Mouse (Mus musculus) hindbrain, postnatal 0 days (tissue): ENCODE data around the gene Rflna. TPM values are rescaled to one million over a fixed set of nuclear protein-coding genes. Genes with fewer than 3 reads are reported as not detected.

Source experiments
- ATAC-seq: fragments of 200-750 bp; cut with Nextera tagmentation; 2 replicates; pipeline ENCODE4 v1.8.0; 2017; ENCODE audit warnings: mild to moderate bottlenecking, moderate TSS enrichment, moderate library complexity
- DNase-seq: peaks from one replicate; pipeline ENCODE4 v3.0.0-alpha.2; 2015; ENCODE audit warnings: low spot score
- H3K27ac ChIP-seq: fragments of 300-500 bp; sonication (generic); 2 replicates; pipeline ENCODE4 v1.5.1; 2014; ENCODE audit warnings: mild to moderate bottlenecking
- H3K27me3 ChIP-seq: fragments of 300-500 bp; sonication (generic); 2 replicates; pipeline ENCODE4 v1.6.1; 2014; ENCODE audit warnings: low read length, mixed read lengths; ENCODE audit not compliant: insufficient read depth
- H3K36me3 ChIP-seq: fragments of 300-500 bp; sonication (generic); 2 replicates; pipeline ENCODE4 v1.6.1; 2014; ENCODE audit warnings: low read length, mixed read lengths; ENCODE audit not compliant: insufficient read depth
- H3K4me1 ChIP-seq: fragments of 300-500 bp; sonication (generic); 2 replicates; pipeline ENCODE4 v1.6.1; 2014; ENCODE audit warnings: antibody characterized with exemption, low read length, mixed read lengths; ENCODE audit not compliant: insufficient read depth
- H3K4me2 ChIP-seq: fragments of 300-500 bp; sonication (generic); 2 replicates; pipeline ENCODE4 v1.6.1; 2014; ENCODE audit warnings: low read depth, mild to moderate bottlenecking, low read length, moderate library complexity, mixed read lengths
- H3K4me3 ChIP-seq: fragments of 300-500 bp; sonication (generic); 2 replicates; pipeline ENCODE4 v1.5.1; 2014; ENCODE audit warnings: low read length
- H3K9ac ChIP-seq: fragments of 300-500 bp; sonication (generic); replicated peaks from 2 replicates; pipeline ENCODE4 v1.6.1; 2014; ENCODE audit warnings: mild to moderate bottlenecking, low read length, moderate library complexity, mixed read lengths
- H3K9me3 ChIP-seq: fragments of 300-500 bp; sonication (generic); 2 replicates; pipeline ENCODE4 v1.6.1; 2016; ENCODE audit warnings: low read length, mixed read lengths
- CTCF ChIP-seq: IDR thresholded peaks from 2 replicates; pipeline ENCODE4 v1.5.1; 2016; ENCODE audit warnings: antibody characterized with exemption, control low read depth, low read depth
- WGBS: fragments of 180-500 bp; shearing (Covaris S2); extraction: QIAGEN DNeasy Blood & Tissue Kit; methylation state at CpG from one replicate; pipeline ENCODE4 v1.1.7; 2014; 5-methylcytosine and 5-hydroxymethylcytosine counted together
- polyA plus RNA-seq: library from polyadenylated mRNA; unstranded; fragments of >200 nt; fragmentation: Nextera tagmentation; extraction: Ambion mirVana; gene quantifications from 2 replicates; pipeline ENCODE4 v1.2.1, GENCODE M21; 2015
- total RNA-seq: library from RNA; depleted of rRNA; stranded (reverse); fragments of >200 nt; gene quantifications from 2 replicates; pipeline ENCODE4 v1.2.3, GENCODE M21; 2014

Gene Rflna
- total and polyA plus RNA-seq, 2 experiments from 2014 or later: 7.5 to 9.8 TPM

GRCm38 (mm10) chr5:124962761-124963160 lies 40.3 kb upstream of the Rflna start:
- no peaks in the 10 kb centered on the region for H3K36me3 ChIP-seq

GRCm38 (mm10) chr5:124963806-124964672 lies 39.0 kb upstream of the Rflna start:
- Histone ChIP-seq H3K4me1 (peaks cover 39% of the 10 kb centered on the region), H3K4me2 (peak overlapping the region; percentile 41), H3K36me3 (no peaks in the 10 kb centered on the region), H3K27ac (peak overlapping the region; percentile 86), H3K4me3 (no peak overlapping the region), H3K9me3 (no peaks in the 10 kb centered on the region), H3K27me3 (no peaks in the 10 kb centered on the region), H3K9ac (no peak overlapping the region; the same call in 1 of the 2 replicates)
- ATAC-seq (peak; percentile 76), DNase-seq (peak; percentile 86)
- peak; percentile 31 for TF ChIP-seq CTCF
- WGBS: 33% methylated on average over 22 of the region's 22 CpGs

More at GRCm38 (mm10) chr5:124962761-124963160, 40.3 kb upstream of the Rflna start:
- Histone ChIP-seq H3K4me1 (peaks cover 39% of the 10 kb centered on the region), H3K9me3 (no peaks in the 10 kb centered on the region), H3K9ac (no peak overlapping the region), H3K27ac (0 out of 2 replicates have a peak overlapping the region, but pooled peaks have one; percentile 86), H3K4me3 (no peak overlapping the region), H3K4me2 (no peak overlapping the region), H3K27me3 (no peaks in the 10 kb centered on the region)
- ATAC-seq: no peak
- WGBS: 50% methylated on average over 7 of the region's 7 CpGs
- DNase-seq: no peak
- no peak for TF ChIP-seq CTCF

- H3K27ac ChIP-seq: peak overlapping the region; percentile 59
Measured at GRCm38 (mm10) chr5:124966622-124967332, 36.2 kb upstream of the Rflna start.

GRCm38 (mm10) chr5:124969790-124970189 lies 33.2 kb upstream of the Rflna start:
- no peak overlapping the region for H3K4me3 ChIP-seq
- no peak for ATAC-seq
- H3K27ac ChIP-seq: no peak overlapping the region
- 29% methylated on average over 8 of the region's 8 CpGs for WGBS
- no peaks in the 10 kb centered on the region for H3K27me3 ChIP-seq
- TF ChIP-seq CTCF: no peak
- no peaks in the 10 kb centered on the region for H3K36me3 ChIP-seq
- DNase-seq: no peak
- H3K4me2 ChIP-seq: no peak overlapping the region
- H3K9ac ChIP-seq: no peak overlapping the region
- peaks cover 9% of the 10 kb centered on the region; the same call in 1 of the 2 replicates for H3K4me1 ChIP-seq
- H3K9me3 ChIP-seq: no peaks in the 10 kb centered on the region

More at GRCm38 (mm10) chr5:124966622-124967332, 36.2 kb upstream of the Rflna start:
- no peak; the same call in 1 of the 2 replicates for TF ChIP-seq CTCF
- Histone ChIP-seq H3K4me2 (no peak overlapping the region), H3K36me3 (no peaks in the 10 kb centered on the region), H3K4me1 (peaks cover 27% of the 10 kb centered on the region; the same call in 1 of the 2 replicates), H3K27me3 (no peaks in the 10 kb centered on the region), H3K9me3 (no peaks in the 10 kb centered on the region), H3K9ac (no peak overlapping the region), H3K4me3 (no peak overlapping the region)
- ATAC-seq (peak; percentile 69; the same call in 1 of the 2 replicates), DNase-seq (peak; percentile 66)
- 40% methylated on average over 14 of the region's 14 CpGs for WGBS

GRCm38 (mm10) chr5:124986222-124986621 lies 16.8 kb upstream of the Rflna start:
- H3K4me3 ChIP-seq: no peak overlapping the region
- no peak for DNase-seq
- H3K27me3 ChIP-seq: no peaks in the 10 kb centered on the region
- ATAC-seq: no peak
- H3K36me3 ChIP-seq: no peaks in the 10 kb centered on the region
- 89% methylated on average over 5 of the region's 5 CpGs for WGBS
- no peaks in the 10 kb centered on the region for H3K9me3 ChIP-seq
- peak; percentile 32; the same call in 1 of the 2 replicates for TF ChIP-seq CTCF
- H3K4me2 ChIP-seq: no peak overlapping the region
- no peak overlapping the region for H3K27ac ChIP-seq
- no peaks in the 10 kb centered on the region for H3K4me1 ChIP-seq
- H3K9ac ChIP-seq: no peak overlapping the region

- no peak overlapping the region for H3K9ac ChIP-seq
- no peaks in the 10 kb centered on the region for H3K27me3 ChIP-seq
- ATAC-seq (no peak), DNase-seq (no peak)
- H3K36me3 ChIP-seq: no peaks in the 10 kb centered on the region
- WGBS: 87% methylated on average over 5 of the region's 5 CpGs
- H3K4me2 ChIP-seq: no peak overlapping the region
- no peak overlapping the region for H3K27ac ChIP-seq
- no peaks in the 10 kb centered on the region for H3K4me1 ChIP-seq
- H3K4me3 ChIP-seq: no peak overlapping the region
- no peak for TF ChIP-seq CTCF
- no peaks in the 10 kb centered on the region for H3K9me3 ChIP-seq
Measured at GRCm38 (mm10) chr5:124986656-124987055, 16.4 kb upstream of the Rflna start.
